Comparison of ENCODE assay signal across 16 mouse cellular contexts in the genomic region with DNA sequence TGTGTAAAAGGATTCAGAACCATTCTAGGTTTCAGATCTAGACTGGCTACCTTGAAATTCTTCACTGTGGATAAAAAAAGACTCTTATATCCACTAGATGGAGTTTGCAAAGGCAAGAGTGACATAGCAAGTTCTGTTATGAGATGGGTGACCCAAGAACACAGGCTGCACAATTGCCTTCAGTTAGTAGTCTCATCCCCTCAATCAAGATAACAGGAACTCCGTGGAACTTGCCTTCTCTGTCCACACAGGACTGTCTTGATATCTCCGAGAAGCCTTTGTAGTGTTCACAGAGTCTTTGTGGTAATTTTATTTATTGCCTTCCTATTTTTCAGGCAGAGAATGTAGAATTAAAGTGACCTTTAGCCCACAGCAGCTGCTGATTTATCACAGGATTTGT. TPM values are rescaled to one million over a fixed set of nuclear protein-coding genes. Genes with fewer than 3 reads are reported as not detected.
"Had no signal": no experiment of that assay in that cellular context is flagged by ENCODE, and none has a peak within 500 bp of the region (broad histone marks: within the 10 kb centered on the region; RNA-seq: fewer than 3 reads in every experiment).

No protein-coding gene starts in this region.

- ATAC-seq: intestine, embryonic 16.5 days; lung, postnatal 0 days; midbrain, embryonic 15.5 days had no signal

- H3K4me3 ChIP-seq: liver, embryonic 15.5 days; midbrain, embryonic 10.5 days; midbrain, embryonic 15.5 days had no signal

- H3K27me3 ChIP-seq: liver, embryonic 15.5 days; midbrain, embryonic 15.5 days had no signal

- H3K9ac ChIP-seq: hindbrain, embryonic 14.5 days; liver, embryonic 15.5 days; midbrain, embryonic 15.5 days had no signal

- H3K4me2 ChIP-seq: hindbrain, embryonic 14.5 days; liver, embryonic 11.5 days; liver, embryonic 15.5 days; midbrain, embryonic 15.5 days had no signal

- H3K9me3 ChIP-seq: liver, embryonic 15.5 days; midbrain, embryonic 10.5 days; midbrain, embryonic 15.5 days had no signal

- H3K4me1 ChIP-seq: liver, embryonic 15.5 days; midbrain, embryonic 10.5 days; midbrain, embryonic 15.5 days had no signal

- H3K27ac ChIP-seq: hindbrain, embryonic 14.5 days; liver, embryonic 15.5 days; macrophage; midbrain, embryonic 10.5 days; midbrain, embryonic 15.5 days had no signal

- DNase-seq: kidney, adult 2 months; kidney, postnatal 25 days; lung, adult 2 months; spleen, adult 18-20 months; thymus, adult 18-20 months; thymus, postnatal 14 days had no signal

- H3K36me3 ChIP-seq: liver, embryonic 15.5 days; midbrain, embryonic 10.5 days; midbrain, embryonic 15.5 days had no signal

RNA-seq across cellular contexts. Expression of a gene that starts 42.9 kb away (rescaled TPM):
- total RNA-seq: neutrophil, adult 5-6 weeks had no signal
- polyA plus RNA-seq: liver, embryonic 11.5 days; macrophage; midbrain, embryonic 10.5 days; stomach, embryonic 14.5 days had no signal
